Mouse (Mus musculus) spleen, adult 2 months (tissue): ENCODE results near the gene Wfdc1.

Experiments
- CTCF ChIP-seq: fragments of 200-500 bp; IDR thresholded peaks from 2 replicates; pipeline ENCODE4 v1.5.1; 2011; ENCODE audit warnings: mild to moderate bottlenecking, inconsistent platforms; ENCODE audit not compliant: insufficient read depth, insufficient read length, insufficient replicate concordance; ENCODE audit errors: extremely low read depth
- POLR2A ChIP-seq: fragments of 200-500 bp; IDR thresholded peaks from 2 replicates; pipeline ENCODE4 v1.6.1; 2011; ENCODE audit warnings: low read depth, low read length, inconsistent platforms

DNA sequence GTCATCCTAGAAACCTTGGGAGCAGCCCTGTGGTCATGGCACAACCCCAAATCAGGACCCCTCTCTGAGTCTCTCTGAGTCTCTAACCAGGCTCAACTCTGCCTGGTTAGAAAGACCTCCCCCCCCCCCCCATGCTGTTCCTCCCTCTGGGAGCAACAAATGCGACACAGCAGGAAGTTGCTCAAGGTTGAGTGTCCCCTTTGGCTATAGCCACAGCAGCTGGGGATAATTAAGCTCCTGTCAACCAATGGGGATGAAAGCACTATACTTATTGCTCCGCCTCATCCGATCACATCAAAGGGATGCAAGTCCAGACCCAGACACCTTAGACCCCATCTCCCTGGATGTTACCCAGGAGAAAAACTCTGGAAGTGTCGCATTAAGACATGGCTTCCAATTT, 43.6 kb upstream of the Wfdc1 start:
- TF ChIP-seq CTCF, result no peak
- TF ChIP-seq POLR2A, result no peak
